Comparison of ENCODE assay signal across 9 mouse cellular contexts in genomic region chr12:58306402-58306801, GRCm38 (mm10). TPM values are rescaled to one million over a fixed set of nuclear protein-coding genes. Genes with fewer than 3 reads are reported as not detected.
DNase-seq lines count a peak whose midpoint lies in the region; ATAC-seq and TF ChIP-seq lines count a peak whose summit lies in the region.
"Not testable (repeated sequence)": the region's sequence is repeated elsewhere in the genome, so short reads cannot be mapped to it uniquely, and the experiment has no call there.
"Had no signal": no experiment of that assay in that cellular context is flagged by ENCODE, and none has a peak within 500 bp of the region (broad histone marks: within the 10 kb centered on the region; RNA-seq: fewer than 3 reads in every experiment).

No protein-coding gene starts in this region.

- not testable (repeated sequence) for H3K9me3 ChIP-seq in lung, postnatal 0 days (ENCODE audit: low read length)

- peak; percentile 49 for ATAC-seq in lung, postnatal 0 days
- ATAC-seq in megakaryocyte-erythroid progenitor cell, adult 5-6 weeks (replicated peaks; ENCODE audit: low FRiP score, low TSS enrichment, poor library complexity, severe bottlenecking) = peak; percentile 77

- TF ChIP-seq CTCF in lung, postnatal 0 days (IDR thresholded peaks at IDR 0.05) = not testable (repeated sequence)

- not testable (repeated sequence) for H3K36me3 ChIP-seq in lung, postnatal 0 days (ENCODE audit: insufficient read depth, low read length)

- DNase-seq in ZHBTc4 (ENCODE audit: low read depth, low spot score) = peak; percentile 73
- peak; percentile 5 to 11 for DNase-seq in cerebellum, postnatal 10 days
- peak; percentile 19 to 26 for DNase-seq in heart, adult 9 months (ENCODE audit: low spot score in 2 of 2)
- DNase-seq in kidney, adult 8-10 months = peak; percentile 18 to 23
- peak; percentile 2 for DNase-seq in left cerebral cortex, postnatal 4 days
- DNase-seq in lung, postnatal 0 days (ENCODE audit: low spot score) = peak; percentile 25
- peak; percentile 23 for DNase-seq in urinary bladder, postnatal 25 days (ENCODE audit: low spot score)

- intact Hi-C loops in left cerebral cortex, postnatal 4 days (cut with DNase I) = not testable (repeated sequence)

- H3K27me3 ChIP-seq in lung, postnatal 0 days (replicated peaks; ENCODE audit: insufficient read depth, low read length) = not testable (repeated sequence)

- H3K9ac ChIP-seq in lung, postnatal 0 days (replicated peaks; ENCODE audit: low read depth) = not testable (repeated sequence)

- H3K4me2 ChIP-seq in lung, postnatal 0 days (replicated peaks; ENCODE audit: low read depth, low read length) = not testable (repeated sequence)

- not testable (repeated sequence) for H3K4me3 ChIP-seq in lung, postnatal 0 days (ENCODE audit: low read depth, low read length)

- H3K27ac ChIP-seq in lung, postnatal 0 days (ENCODE audit: low read length) = not testable (repeated sequence)

- TF ChIP-seq EP300 in lung, postnatal 0 days (IDR thresholded peaks at IDR 0.05) = not testable (repeated sequence)

- WGBS in lung, postnatal 0 days = 48% methylated on average over 8 of the region's 8 CpGs

- not testable (repeated sequence) for H3K4me1 ChIP-seq in lung, postnatal 0 days (ENCODE audit: insufficient read depth, low read depth, low read length)

RNA-seq across cellular contexts. Expression of gene Clec14a, which starts 37.3 kb away (rescaled TPM):
- total RNA-seq in left cerebral cortex, postnatal 4 days (2021) = 1 to 10 TPM; 5.3 to 6.8 TPM
- polyA plus RNA-seq in lung, postnatal 0 days (2015; fragmentation: Nextera tagmentation; extraction: Ambion mirVana) = 80.9 and 83.5 TPM in 2 replicates
- total RNA-seq in megakaryocyte-erythroid progenitor cell, adult 5-6 weeks (2014; fragmentation: Nextera tagmentation) = not detected in 2 replicates
- total RNA-seq in megakaryocyte-erythroid progenitor cell, adult 5-6 weeks (2017) = not detected in 2 replicates
- total RNA-seq: CH12.LX had no signal

Comparison
In these comparisons a context has a peak if more than half of its experiments do, and no peak if none do; other contexts are left out.
1. DNase-seq: peak in every context shown above with its lines; median percentile 73 in ZHBTc4; 25 in lung, postnatal 0 days; 23 in urinary bladder, postnatal 25 days; 22 in heart, adult 9 months; 20 in kidney, adult 8-10 months; 8 in cerebellum, postnatal 10 days; 2 in left cerebral cortex, postnatal 4 days.
2. RNA of gene Clec14a, which starts 37.3 kb away (total RNA-seq): 5.3 to 6.8 TPM in left cerebral cortex, postnatal 4 days; not detected in megakaryocyte-erythroid progenitor cell, adult 5-6 weeks; every median in the first group is over 4 times any median in the second.